Mouse (Mus musculus) lung, embryonic 14.5 days (tissue): ENCODE measurements around the gene Lbr. TPM values are rescaled to one million over a fixed set of nuclear protein-coding genes. Genes with fewer than 3 reads are reported as not detected.
"Not testable (repeated sequence)": the region's sequence is repeated elsewhere in the genome, so short reads cannot be mapped to it uniquely, and the experiment has no call there.

Experiments
- ATAC-seq: fragments of 200-750 bp; cut with Nextera tagmentation; 2 replicates; pipeline ENCODE4 v1.8.0; 2017; ENCODE audit warnings: mild to moderate bottlenecking, moderate TSS enrichment, moderate library complexity; ENCODE audit not compliant: insufficient read depth
- DNase-seq: peaks from one replicate; pipeline ENCODE4 v3.0.0-alpha.2; 2015
- H3K27ac ChIP-seq: fragments of 300-500 bp; sonication (generic); 2 replicates; pipeline ENCODE4 v1.5.1; 2014; ENCODE audit warnings: low read depth, mild to moderate bottlenecking, moderate library complexity
- H3K27me3 ChIP-seq: fragments of 300-500 bp; sonication (generic); 2 replicates; pipeline ENCODE4 v1.6.1; 2014; ENCODE audit warnings: low read length, control low read depth; ENCODE audit not compliant: insufficient read depth
- H3K36me3 ChIP-seq: fragments of 300-500 bp; sonication (generic); 2 replicates; pipeline ENCODE4 v1.6.1; 2014; ENCODE audit warnings: control low read depth; ENCODE audit not compliant: insufficient read depth
- H3K4me1 ChIP-seq: fragments of 300-500 bp; sonication (generic); 2 replicates; pipeline ENCODE4 v1.6.1; 2014; ENCODE audit warnings: antibody characterized with exemption, control low read depth; ENCODE audit not compliant: insufficient read depth
- H3K4me2 ChIP-seq: fragments of 300-500 bp; sonication (generic); 2 replicates; pipeline ENCODE4 v1.6.1; 2014; ENCODE audit warnings: mild to moderate bottlenecking
- H3K4me3 ChIP-seq: fragments of 300-500 bp; sonication (generic); 2 replicates; pipeline ENCODE4 v1.5.1; 2014; ENCODE audit warnings: low read depth, low read length
- H3K9ac ChIP-seq: fragments of 300-500 bp; sonication (generic); 2 replicates; pipeline ENCODE4 v1.6.1; 2014
- H3K9me3 ChIP-seq: fragments of 300-500 bp; sonication (generic); 2 replicates; pipeline ENCODE4 v1.6.1; 2016; ENCODE audit warnings: low read depth, low read length, control low read depth
- CTCF ChIP-seq: IDR thresholded peaks from 2 replicates; pipeline ENCODE4 v1.5.1; 2016; ENCODE audit warnings: antibody characterized with exemption, low read depth
- WGBS: fragments of 180-500 bp; shearing (Covaris S2); extraction: QIAGEN DNeasy Blood & Tissue Kit; methylation state at CpG from one replicate; pipeline ENCODE4 v1.1.7; 2014; 5-methylcytosine and 5-hydroxymethylcytosine counted together
- polyA plus RNA-seq: library from polyadenylated mRNA; unstranded; fragments of >200 nt; fragmentation: Nextera tagmentation; extraction: Ambion mirVana; gene quantifications from 2 replicates; pipeline ENCODE4 v1.2.1, GENCODE M21; 2014

The Lbr gene
- polyA plus RNA-seq, 1 experiment from 2014 or later: 141 TPM

GRCm38 (mm10) chr1:181826716-181827115 is 16.1 kb downstream of the Lbr start:
- Histone ChIP-seq H3K4me1 (no peaks in the 10 kb centered on the region), H3K4me2 (no peak overlapping the region), H3K36me3 (peaks cover 98% of the 10 kb centered on the region), H3K27me3 (no peaks in the 10 kb centered on the region), H3K9ac (no peak overlapping the region), H3K27ac (no peak overlapping the region), H3K4me3 (no peak overlapping the region), H3K9me3 (no peaks in the 10 kb centered on the region)
- 95% methylated on average over 7 of the region's 7 CpGs for whole genome bisulfite sequencing
- ATAC-seq (no peak), DNase-seq (no peak)
- TF ChIP-seq CTCF: no peak

DNA sequence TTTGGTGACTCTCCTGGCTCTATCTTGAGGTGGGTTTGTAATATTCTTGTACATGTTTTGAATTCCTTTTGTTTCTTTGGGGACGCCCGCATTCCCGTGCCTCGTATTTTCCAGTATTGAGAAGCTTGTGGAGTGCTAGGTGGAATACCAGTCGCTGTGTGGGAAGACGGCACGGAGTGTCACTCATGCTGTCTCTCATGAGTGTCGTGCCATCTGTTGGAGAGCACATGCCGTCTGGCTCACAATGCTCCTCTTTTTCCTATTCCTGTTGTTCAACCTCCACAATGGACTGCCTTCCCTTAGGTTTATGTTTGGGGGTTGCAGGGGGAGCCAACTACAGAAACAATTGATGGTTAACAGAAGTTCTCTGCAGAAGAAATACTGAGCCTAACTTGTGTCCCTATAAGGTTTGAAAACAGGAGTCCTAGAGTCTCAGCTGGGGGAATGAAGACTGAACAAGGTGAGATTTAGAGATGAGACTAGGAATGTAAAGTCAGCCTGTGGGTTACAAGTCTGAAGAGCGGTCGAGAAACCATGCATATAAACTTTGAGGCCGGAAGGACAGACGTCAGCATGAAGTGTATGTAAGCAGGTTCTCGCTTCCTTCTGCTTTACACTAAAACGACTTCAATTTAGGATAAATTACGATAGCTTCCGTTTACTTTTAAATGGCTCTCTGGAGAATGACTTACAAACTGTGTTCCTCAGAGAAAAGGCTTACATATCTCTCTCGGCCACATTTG is 31.2 kb downstream of the Lbr start:
- Histone ChIP-seq H3K36me3 (peaks cover 27% of the 10 kb centered on the region), H3K4me3 (no peak overlapping the region), H3K4me1 (no peaks in the 10 kb centered on the region), H3K9me3 (no peaks in the 10 kb centered on the region), H3K27ac (no peak overlapping the region), H3K4me2 (no peak overlapping the region), H3K27me3 (no peaks in the 10 kb centered on the region), H3K9ac (no peak overlapping the region)
- WGBS: 88% methylated on average over 18 of the region's 18 CpGs
- DNase-seq (no peak), ATAC-seq (no peak)
- no peak for TF ChIP-seq CTCF

GRCm38 (mm10) chr1:181800667-181801066 is 42.2 kb downstream of the Lbr start:
- DNase-seq (peak; percentile 34), ATAC-seq (peak; percentile 62; the same call in 1 of the 2 replicates)
- H3K27ac ChIP-seq: no peak overlapping the region
- H3K36me3 ChIP-seq: no peaks in the 10 kb centered on the region
- no peak for TF ChIP-seq CTCF
- no peaks in the 10 kb centered on the region for H3K27me3 ChIP-seq
- WGBS: 59% methylated on average over 4 of the region's 4 CpGs
- H3K4me1 ChIP-seq: no peaks in the 10 kb centered on the region
- no peak overlapping the region for H3K4me3 ChIP-seq
- no peaks in the 10 kb centered on the region for H3K9me3 ChIP-seq
- no peak overlapping the region for H3K4me2 ChIP-seq
- H3K9ac ChIP-seq: no peak overlapping the region

GRCm38 (mm10) chr1:181799911-181800310 is 42.9 kb downstream of the Lbr start:
- Histone ChIP-seq H3K4me3 (no peak overlapping the region), H3K4me2 (no peak overlapping the region), H3K4me1 (no peaks in the 10 kb centered on the region), H3K9me3 (no peaks in the 10 kb centered on the region), H3K9ac (no peak overlapping the region), H3K27ac (no peak overlapping the region), H3K36me3 (no peaks in the 10 kb centered on the region), H3K27me3 (no peaks in the 10 kb centered on the region)
- 71% methylated on average over 3 of the region's 3 CpGs for WGBS
- ATAC-seq (no peak), DNase-seq (no peak)
- no peak for TF ChIP-seq CTCF

DNA sequence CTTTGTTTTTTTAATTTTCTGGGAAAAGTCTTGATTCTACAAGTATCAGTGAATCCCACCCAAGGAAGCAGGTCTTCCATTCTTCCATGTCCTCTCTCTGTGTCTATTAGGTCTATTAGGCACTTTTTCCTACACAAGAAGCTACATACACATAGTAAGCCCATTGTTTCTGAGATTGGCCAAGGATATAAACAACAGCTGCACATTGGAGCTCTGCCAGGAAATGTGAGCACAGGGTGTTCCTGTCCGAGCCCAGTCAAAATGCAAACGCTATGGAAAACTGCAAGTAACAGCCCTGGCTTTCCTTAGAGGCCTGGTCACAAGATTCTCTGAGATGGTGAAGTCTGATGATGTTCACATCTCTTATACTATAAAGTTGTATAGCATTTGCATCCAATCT is 49.3 kb downstream of the Lbr start:
- H3K27me3 ChIP-seq: no peaks in the 10 kb centered on the region
- H3K27ac ChIP-seq: no peak overlapping the region; the same call in 1 of the 2 replicates
- H3K4me3 ChIP-seq: no peak overlapping the region
- ATAC-seq: peak; percentile 79; the same call in 1 of the 2 replicates
- 22% methylated on average over 2 of the region's 2 CpGs for WGBS
- H3K4me1 ChIP-seq: peaks cover 4% of the 10 kb centered on the region; the same call in 1 of the 2 replicates
- H3K4me2 ChIP-seq: no peak overlapping the region
- no peaks in the 10 kb centered on the region for H3K9me3 ChIP-seq
- no peaks in the 10 kb centered on the region for H3K36me3 ChIP-seq
- peak; percentile 94 for DNase-seq
- TF ChIP-seq CTCF: no peak
- no peak overlapping the region for H3K9ac ChIP-seq

DNA sequence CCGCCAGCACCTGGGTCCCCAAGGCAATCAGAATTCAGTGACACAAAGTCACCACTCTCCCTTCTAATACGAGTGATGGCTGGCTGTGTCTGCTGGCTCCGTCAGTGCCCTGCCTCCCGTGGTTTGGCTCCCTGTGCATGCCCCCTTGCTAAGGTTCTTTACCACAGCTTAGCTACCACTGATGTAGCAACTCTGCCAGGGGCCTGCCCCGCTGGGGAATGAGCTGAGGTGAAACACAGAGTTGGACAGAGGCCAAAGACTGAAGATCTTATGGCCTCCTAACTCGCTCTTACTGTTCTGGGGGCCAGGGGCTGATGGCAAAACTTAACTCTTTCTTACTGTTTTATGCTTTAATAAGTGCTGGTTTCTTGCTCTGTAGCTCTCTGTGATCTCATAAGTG is 52.9 kb downstream of the Lbr start:
- TF ChIP-seq CTCF: no peak
- no peak overlapping the region for H3K27ac ChIP-seq
- ATAC-seq (no peak), DNase-seq (peak; percentile 58)
- H3K9me3 ChIP-seq: no peaks in the 10 kb centered on the region
- H3K4me1 ChIP-seq: peaks cover 4% of the 10 kb centered on the region; the same call in 1 of the 2 replicates
- H3K27me3 ChIP-seq: no peaks in the 10 kb centered on the region
- no peak overlapping the region for H3K4me3 ChIP-seq
- no peaks in the 10 kb centered on the region for H3K36me3 ChIP-seq
- H3K4me2 ChIP-seq: no peak overlapping the region
- H3K9ac ChIP-seq: no peak overlapping the region
- 33% methylated on average over 6 of the region's 6 CpGs for WGBS

GRCm38 (mm10) chr1:181782600-181782999 is 60.2 kb downstream of the Lbr start:
- H3K4me1 ChIP-seq, ATAC-seq, DNase-seq, H3K4me3 ChIP-seq, H3K9me3 ChIP-seq, H3K4me2 ChIP-seq, H3K9ac ChIP-seq, H3K27me3 ChIP-seq, H3K27ac ChIP-seq, H3K36me3 ChIP-seq: not testable (repeated sequence)
- 93% methylated on average over 11 of the region's 11 CpGs for WGBS
